Mouse (Mus musculus) kidney, postnatal 14 days (tissue): ENCODE results near the gene Actl11.

ENCODE experiments used
- DNase-seq: peaks from one replicate; pipeline ENCODE4 v3.0.0; 2022; ENCODE audit warnings: mixed read lengths

The Actl11 gene

DNA sequence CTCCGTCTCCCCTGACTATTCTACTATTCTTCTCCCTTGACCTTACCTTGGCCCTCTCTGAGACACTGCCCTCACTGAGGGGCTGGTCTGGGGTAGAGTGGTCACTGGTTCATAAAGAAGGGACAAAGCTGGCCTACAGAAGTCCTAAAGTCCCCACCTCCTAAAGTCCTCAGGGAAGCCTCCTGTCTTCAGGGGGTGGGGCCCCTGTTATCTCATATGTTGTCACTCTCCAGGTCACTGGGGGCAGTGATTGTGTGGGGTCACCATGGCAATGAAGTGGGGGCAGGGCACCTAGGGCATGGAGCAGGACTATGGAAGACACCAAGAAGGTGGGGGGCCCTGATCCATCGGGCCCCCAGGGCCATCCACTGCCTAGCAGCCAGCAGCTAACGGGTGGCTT lies at the start of gene Actl11:
Gene Actl11 (plus strand): TSS at position 301 of the 400 bp plus-strand sequence.
- no peak for DNase-seq

DNA sequence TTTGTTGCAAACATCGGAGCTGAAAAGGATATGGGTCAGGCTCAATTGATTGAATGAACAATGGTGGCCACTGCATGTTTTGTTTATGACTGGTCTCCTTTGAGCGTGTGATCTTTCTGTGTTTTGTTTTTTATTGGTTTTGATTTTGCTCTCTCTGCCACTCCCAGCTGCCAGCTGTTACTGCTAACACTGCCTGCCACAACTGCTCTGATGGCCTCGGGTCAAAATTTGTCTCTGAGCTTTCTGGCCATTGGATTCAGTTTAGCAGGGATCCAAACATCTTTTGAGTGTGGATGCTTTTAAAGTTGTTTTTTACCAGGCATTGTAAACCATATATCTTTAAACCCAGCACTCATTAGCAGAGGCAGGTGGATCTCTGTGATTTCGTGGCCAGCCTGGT lies 47.9 kb upstream of the Actl11 start:
- no peak for DNase-seq

DNA sequence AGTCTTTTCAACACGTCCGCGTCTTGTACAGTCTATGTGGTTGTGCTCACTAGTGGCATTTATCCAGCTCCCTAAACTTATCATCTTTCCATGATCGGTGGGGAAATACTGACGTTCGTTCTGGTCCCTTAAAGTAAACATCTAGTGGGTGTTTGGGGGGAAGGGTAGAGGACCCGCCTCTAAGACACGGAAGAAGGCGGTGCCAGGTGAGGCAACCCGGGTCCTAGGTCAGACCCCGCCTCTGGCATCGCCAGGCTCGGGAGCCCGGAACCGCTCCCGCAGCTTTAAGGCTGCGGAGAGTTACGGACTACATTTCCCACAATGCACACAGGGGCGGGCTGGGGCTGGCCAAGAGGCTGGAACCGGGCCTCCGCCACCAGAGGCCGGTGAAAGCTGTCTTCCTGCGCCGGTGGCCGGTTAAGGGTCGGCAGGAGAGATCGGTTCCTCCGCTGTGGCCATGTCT lies 40.4 kb upstream of the Actl11 start, which contains the start of gene Mon1a:
Gene Mon1a (plus strand): TSS at position 348 of the 463 bp plus-strand sequence.
- peak; percentile 94 for DNase-seq

DNA sequence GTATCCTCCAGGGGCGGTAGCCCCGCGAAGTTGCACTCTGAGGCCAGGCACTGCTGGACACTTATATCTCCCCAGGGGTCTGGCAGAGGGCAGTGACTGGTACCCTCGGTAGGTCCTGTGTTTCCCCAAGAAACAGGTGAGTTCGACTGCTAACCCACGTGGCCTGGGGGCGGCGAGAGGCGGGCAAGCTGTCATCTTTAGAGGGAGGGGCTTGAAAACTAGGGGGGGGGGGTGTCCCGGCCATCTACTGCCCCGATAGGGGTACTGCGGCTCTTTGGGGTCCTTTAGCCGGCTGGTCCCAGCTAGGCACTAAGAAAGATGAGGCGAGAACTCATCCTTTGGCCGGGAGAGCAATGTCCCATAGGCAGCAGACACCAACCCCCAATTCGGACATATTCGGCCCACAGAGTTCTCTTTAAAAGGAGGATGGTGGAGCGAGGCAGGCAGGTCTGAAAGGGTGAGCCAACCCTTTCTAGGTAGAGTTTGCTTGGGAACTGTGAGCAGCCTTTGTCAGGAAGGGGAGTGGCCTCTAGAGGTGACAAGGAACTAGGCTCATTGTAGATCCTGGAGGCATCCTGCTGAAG lies 39.9 kb upstream of the Actl11 start:
- peak; percentile 42 for DNase-seq

DNA sequence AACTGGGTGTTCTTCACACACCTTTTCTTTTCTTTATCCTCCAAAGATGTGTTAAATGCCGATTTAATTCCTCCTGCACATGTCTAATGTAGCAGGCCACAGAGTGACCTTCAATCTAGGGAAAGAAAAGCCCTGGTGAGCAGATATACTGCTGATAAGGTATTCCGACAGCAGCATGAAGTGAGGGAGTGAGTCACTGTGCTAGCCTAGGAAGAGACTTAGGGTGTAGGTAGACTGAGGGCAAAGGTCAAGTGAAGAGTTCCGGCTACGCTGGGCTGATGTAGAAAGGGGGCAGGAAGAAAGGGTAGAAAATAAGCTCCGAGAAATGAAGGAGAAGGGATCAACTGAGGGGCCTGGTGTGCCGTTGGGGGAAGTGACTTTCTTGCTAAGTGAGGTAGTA lies 38.0 kb upstream of the Actl11 start:
- DNase-seq = no peak

DNA sequence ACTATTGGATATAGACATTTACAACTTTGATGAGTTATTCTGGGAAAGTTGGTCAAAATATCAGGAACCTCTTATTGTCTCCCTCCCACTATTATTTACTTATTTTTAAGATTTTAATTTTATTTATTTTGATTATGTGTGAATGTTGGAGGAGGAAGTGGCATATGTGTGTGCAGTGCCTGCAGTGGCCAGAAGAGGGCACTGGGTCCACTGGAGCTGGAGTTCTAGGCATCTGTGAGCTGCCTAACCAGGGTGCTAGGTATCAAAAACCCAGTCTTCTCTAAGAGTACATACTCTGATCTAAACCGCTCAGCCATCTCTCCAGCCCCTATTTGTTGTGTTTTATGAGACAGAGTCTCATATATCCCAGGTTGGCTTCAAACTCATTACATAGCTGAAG lies 37.2 kb upstream of the Actl11 start:
- no peak for DNase-seq

DNA sequence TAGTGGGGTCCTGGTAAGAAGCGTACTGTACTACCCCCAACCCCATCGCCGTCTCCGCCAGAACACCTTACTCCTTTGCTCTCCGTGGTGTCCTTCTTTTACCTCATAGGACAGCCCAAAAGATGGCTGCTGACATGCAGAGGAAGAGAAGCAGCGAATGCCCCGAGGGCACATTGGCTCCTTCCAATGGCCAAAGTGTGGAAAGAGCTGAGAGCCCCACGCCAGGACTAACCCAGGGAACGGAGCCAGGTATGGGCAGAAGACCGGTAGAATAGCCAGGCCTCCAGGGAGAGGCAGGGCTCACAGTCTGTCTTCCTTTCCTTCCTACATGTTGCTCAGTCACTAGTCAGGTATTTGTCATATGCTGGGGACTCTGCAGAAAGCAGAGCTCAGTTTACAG lies 29.7 kb upstream of the Actl11 start:
- DNase-seq = no peak

DNA sequence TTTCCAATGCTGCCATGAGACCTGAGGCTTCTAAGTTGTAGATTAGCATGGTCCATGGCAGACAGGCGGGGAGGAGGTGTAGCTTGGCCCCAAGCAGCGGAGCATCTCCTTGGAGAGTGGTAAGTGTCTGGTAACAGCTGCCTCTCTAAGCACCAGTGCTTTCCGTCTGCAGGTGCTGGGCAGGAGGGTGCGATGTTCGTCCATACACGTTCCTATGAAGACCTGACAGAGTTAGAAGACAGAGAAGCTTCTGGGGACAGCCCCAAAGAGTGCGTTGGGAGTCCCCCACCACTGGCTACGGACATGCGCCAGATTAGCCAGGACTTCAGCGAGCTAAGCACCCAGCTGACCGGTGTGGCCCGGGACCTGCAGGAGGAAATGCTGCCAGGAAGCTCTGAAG lies 28.4 kb upstream of the Actl11 start:
- no peak for DNase-seq

DNA sequence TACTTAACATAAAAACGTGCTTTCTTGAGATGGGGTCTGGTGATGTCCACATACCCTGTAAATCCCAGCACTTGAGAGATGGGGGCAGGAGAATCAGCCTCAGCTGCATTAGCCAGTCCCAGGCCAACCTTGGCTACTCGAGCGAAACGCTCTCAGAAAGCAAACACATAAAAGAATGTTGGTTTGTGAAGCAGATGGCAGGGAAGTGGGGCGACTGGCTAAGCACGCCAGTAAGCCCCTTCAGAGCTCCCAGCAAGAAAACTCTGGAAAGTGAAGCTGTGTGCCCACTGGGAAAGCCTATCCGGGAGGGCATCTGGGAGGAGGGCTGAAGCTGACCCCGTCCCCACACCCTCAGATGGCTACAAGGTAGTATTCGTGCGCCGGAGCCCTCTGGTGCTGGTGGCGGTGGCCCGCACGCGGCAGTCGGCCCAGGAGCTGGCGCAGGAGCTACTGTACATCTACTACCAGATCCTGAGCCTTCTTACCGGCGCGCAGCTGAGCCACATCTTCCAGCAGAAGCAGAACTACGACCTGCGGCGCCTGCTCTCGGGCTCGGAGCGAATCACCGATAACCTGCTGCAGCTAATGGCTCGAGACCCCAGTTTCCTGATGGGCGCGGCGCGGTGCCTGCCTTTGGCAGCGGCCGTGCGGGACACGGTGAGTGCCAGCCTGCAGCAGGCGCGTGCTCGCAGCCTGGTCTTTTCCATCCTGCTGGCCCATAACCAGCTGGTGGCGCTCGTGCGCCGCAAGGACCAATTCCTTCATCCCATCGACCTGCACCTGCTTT lies 27.2 kb upstream of the Actl11 start:
- peak; percentile 77 for DNase-seq

DNA sequence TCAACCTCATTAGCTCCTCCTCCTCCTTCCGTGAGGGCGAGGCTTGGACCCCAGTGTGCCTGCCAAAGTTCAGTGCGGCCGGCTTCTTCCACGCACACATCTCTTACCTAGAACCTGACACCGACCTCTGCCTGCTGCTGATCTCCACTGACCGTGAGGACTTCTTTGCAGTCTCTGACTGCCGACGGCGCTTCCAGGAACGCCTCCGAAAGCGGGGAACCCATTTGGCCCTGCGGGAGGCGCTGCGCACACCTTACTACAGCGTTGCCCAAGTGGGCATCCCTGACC lies 26.7 kb upstream of the Actl11 start:
- DNase-seq = no peak

DNA sequence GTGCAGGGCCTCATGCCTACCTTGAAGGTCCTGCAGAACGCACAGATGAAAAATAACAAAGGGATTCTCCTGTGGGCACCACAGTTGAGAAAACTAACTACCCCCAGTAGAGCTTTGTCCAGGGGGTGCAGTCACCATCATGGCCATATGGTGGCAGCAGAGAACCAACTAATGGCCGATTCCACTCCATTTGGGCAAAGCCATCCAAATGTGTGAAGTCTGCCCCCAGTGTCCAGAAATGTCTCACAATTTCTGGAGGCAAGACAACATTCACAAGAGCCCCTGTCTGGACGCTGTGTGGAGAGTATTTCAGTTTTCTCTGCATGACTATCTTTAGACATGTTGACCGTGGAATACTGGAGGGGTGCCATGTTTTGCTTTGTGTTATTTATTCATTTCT lies 23.5 kb upstream of the Actl11 start:
- DNase-seq = peak; percentile 89

DNA sequence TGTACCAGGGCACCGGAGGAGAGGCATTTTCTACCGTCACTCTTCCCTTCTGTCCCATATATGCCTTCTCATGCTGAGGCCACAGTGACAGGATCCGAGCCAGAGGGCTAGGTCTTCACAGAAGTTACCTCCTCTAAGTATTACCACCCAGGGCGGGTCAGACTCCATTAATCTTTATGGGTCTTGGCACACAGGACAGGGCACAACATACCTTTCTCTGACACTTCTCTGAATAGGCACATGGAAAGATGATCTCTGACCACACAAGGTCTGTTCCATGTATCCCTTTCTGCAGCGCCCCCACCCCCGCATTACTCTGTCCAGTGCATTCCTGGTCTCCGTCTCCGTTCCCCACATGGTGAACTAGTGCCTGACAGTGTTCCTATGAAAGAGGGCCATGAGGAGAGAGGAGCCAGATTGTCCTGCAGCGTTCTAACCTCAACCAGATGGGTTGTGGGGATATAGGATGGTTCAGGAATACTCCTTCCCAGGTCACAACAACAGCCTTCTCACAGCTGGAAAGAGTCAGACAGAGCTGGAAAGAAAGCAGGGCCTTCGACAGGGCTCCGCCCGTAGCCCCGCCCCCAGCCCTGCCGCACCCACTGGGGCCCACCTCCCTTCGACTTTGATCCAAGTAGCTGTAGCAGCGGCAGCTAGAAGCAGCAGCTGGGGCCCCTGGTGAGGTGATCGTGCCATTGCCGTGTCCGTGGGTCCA lies 21.9 kb upstream of the Actl11 start, which contains the start of gene Mst1r:
Gene Mst1r (plus strand): TSS at position 622 of the 715 bp plus-strand sequence.
- peak; percentile 90 for DNase-seq

DNA sequence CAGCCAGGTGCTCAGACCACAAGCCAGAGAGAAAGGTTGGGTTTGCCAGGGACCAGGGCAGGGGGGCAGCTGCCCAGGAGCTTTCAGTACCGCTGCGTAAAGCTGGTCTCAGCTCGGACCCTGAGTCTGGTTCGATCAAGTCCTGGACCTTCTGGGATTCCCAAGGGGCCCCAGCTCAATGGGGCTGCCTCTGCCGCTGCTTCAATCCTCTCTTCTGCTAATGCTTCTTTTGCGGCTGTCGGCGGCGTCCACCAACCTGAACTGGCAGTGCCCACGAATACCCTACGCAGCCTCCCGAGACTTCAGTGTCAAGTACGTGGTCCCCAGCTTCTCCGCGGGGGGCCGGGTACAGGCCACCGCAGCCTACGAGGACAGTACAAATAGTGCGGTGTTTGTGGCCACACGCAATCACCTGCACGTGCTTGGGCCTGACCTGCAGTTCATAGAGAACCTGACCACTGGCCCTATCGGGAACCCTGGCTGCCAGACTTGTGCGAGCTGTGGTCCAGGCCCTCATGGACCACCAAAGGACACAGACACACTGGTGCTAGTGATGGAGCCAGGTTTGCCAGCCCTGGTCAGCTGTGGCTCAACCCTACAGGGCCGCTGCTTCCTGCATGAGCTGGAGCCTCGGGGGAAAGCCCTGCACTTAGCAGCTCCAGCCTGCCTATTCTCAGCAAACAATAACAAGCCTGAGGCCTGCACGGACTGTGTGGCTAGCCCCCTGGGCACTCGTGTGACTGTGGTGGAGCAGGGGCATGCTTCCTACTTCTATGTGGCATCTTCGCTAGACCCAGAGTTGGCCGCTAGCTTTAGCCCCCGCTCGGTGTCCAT lies 21.1 kb upstream of the Actl11 start:
- DNase-seq = no peak

DNA sequence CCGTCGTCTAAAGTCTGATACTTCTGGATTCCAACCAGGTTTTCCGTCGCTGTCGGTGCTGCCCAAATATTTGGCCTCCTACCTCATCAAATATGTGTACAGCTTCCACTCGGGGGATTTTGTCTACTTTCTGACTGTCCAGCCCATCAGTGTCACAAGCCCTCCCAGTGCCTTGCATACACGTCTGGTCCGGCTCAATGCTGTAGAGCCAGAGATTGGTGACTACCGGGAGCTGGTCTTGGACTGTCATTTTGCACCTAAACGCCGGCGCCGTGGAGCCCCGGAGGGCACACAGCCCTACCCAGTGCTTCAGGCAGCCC lies 20.5 kb upstream of the Actl11 start:
- DNase-seq = no peak

DNA sequence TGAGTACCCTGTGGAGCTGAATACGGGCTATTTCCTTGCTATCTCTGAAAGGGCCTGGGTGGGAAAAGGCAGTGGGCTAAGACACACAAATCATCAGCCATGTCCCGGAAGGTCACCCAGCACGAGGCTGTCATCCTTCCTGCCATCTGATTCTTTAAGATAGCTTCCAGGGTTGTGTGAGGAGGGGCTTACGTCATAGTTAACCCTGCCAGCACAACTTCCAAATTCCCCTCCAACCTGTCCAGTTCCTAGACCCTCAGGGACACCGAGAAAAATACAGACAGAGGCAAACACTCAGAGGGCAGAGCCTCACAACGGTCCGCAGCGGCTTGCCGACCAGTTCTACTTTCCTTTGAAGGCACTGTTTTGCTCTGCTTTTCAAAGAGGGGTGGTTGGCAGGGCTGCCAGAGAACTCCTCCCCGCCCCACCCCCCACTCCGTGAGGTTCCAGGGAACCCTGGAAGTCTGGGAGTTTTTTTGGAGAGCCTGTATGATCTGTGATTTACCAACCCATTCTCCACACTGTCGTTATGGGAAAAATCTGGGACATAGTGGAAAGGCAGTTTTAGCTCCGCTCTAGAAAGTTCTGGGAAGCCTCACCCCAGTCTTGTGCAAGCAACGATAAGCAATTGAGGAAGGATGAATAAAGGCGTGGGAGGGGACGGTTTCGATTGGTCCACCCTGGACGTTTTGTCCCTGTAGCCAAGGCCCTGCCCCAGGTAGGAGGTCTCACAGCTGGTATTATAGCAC lies 19.7 kb upstream of the Actl11 start:
- no peak for DNase-seq

DNA sequence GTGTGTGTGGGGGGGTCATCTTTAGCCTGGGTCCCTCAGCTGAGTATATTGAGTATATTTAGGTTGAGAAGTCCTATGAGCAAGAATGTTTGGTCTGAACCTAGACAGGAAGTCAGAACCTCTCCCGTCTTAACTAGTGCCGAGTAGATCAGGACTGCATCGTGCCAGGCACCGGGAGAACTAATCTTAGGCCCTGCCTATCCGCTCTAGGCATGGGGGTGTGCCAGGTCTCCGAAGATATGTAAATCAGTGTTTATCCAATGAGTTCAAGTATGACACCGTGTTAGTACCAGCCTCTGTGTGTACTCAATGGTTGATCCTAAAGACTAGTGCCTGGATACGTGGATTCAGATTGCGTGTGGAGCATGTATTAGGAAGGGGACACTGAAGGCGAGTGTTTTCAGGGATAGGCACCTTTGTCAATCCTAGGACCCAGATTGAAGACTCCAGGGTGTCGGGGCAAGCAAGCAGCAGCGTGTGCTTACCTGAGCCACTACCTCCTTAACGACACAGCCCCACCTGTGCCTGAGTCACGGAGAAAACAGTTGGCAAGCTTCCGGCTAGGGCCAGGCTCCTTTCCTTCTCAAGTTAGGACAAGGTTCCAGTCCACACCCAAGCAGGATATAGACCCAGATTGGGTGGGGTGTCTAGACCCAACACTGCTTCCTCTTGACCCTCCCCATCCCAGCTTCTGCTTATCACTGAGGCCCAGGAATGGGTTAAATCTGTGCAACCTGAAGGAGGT lies 18.1 kb upstream of the Actl11 start:
- DNase-seq = no peak

DNA sequence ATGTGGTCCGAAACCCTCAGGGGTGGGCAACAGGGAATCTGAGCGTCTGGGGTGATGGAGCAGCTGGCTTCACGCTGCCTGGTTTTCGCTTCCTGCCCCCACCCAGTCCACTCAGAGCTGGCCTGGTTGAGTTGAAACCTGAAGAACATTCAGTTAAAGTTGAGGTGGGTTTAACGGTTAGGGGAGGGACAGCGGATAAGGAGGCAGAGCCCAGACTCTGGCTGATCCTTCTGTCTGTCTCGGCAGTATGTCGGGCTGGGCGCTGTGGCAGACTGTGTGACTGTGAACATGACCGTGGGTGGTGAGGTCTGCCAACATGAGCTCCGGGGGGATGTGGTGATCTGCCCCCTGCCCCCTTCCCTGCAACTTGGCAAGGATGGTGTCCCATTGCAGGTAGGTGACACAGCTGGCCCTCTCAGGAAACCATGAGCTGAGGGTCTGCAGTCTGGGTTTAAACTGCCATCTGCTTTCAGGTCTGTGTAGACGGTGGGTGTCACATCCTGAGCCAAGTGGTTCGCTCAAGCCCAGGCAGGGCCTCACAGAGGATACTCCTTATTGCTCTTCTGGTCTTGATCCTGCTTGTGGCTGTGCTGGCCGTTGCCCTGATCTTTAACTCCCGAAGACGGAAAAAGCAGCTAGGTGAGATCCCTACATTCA lies 13.4 kb upstream of the Actl11 start:
- no peak for DNase-seq

DNA sequence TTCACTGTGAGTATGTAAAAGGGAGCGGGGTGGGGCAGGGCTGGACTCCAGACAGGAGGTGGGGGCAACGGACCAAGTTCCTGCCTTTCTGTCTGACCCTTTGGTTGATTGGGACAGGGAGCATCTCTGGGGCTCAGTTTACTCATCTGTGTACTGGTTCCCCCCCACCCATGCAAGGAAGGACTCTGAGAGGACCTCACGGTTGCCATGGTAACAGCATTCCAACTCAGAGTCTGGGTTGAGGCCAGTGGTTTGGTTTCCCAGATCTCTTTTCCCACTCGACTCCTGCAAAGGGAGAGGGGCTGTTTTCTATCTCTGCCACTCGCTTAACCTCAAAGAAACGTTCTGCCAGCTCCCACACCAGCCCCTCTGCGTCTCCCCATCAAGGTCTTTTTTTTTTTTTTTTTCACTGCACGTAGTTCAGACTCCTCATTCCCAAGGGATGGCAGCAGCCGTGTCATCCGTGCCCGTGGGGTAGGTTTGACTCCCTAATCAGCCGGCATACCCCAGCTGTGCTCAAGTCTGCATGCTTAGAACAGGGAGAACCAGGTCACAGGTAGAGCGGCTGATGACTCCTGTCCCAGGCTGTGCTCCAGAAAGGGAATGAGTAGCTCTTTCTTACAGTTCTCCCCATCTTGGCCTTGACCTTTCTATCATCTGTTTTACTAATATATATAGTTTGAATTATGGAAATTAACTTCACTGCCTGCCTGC lies 10.2 kb upstream of the Actl11 start:
- DNase-seq = peak; percentile 8

DNA sequence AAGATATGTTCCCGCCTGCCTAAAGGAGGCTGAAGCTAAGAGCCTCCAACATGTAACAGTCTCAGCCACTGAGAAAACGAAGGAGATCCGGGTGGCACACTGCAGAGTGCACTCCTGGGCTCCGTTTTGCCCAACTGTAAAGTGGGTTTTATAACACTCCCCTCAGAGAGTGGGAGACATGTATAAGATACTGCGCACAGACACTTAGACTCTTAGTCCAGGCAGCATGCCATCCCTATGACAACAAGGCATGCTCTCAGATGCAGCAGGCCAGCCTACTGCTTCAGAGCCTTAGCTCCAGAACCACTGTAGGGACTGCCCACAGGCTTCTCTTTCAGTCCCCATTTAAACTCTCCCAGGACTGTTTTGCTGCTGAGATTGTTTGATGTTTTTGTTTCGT lies 9.4 kb upstream of the Actl11 start:
- DNase-seq = no peak

DNA sequence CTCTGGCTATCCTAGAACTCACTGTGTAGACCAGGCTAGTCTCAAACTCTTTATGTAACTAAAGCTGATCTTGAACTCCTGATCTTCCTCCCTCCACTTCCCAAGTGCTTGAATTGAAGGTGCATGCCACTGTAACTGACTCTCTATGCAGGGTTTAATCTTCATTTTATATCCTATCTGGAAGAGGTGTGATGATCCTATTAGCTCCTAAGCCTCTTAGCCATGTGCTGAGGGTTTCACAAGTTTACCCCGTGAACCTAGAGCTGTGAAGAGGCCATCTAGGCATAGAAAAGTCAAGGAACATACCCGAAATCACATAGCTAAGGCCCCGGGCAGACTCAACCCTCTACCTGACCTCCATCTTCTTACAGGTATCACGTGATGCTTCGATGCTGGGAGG lies 8.8 kb upstream of the Actl11 start:
- no peak for DNase-seq

DNA sequence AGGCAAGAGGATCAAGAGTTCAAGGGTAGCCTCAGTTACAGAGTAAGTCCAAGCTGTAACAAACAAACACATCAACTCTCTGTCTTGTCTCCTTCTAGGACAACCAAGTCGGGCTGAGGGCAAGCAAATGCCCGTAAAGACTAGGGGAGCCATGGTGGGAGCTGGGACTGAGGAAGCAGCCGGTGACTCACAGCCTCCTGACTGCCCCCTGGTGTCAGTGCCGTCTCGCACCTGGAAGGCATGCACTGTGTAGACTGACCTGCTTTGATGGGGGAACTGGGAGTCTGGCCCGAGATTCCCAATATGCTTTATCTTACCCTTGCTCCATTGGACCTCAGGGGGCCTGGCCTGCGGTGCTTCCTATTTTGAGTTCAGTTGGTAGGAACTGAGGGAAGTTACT lies 5.2 kb upstream of the Actl11 start:
- peak; percentile 53 for DNase-seq
